Mouse (Mus musculus): Measurements from ENCODE around the gene Fam107b.

- TF ChIP-seq CTCF (IDR thresholded peaks at IDR 0.05; ENCODE audit: low read depth): no peak
- no peak for TF ChIP-seq EP300 (IDR thresholded peaks at IDR 0.05; ENCODE audit: low read depth)
These were observed 20.6 kb downstream of the Fam107b start for GRCm38 (mm10) chr2:3590916-3591197.

Measured in liver, embryonic 14.5 days (tissue).